In the genomic region with DNA sequence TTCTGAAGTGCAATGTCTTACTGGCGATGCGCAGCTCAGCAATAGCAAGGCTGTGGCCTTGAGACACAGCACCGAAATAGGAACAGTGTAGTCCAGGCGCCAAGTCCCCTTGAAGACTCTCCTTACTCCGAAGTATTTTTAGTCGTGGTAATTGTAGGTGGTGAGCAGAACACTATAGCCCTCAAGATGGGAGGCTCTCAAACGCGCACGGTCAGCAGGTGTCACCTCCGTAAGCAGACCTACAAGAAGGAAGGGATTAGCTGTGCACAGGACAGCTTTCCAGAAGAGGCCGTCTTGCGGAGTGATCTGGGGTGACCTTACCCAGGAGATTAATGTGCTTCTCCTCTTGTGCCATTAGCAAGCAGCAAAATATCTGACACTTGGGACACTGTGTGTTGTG, we compare ENCODE assay signal across 27 mouse cellular contexts. TPM values are rescaled to one million over a fixed set of nuclear protein-coding genes. Genes with fewer than 3 reads are reported as not detected.
DNase-seq lines count a peak whose midpoint lies in the region; ATAC-seq lines count a peak whose summit lies in the region.
"Had no signal": no experiment of that assay in that cellular context is flagged by ENCODE, and none has a peak within 500 bp of the region (broad histone marks: within the 10 kb centered on the region; RNA-seq: fewer than 3 reads in every experiment).

No protein-coding gene starts in this region.

- peak; percentile 24 for DNase-seq in heart, adult 11 months
- no peak for DNase-seq in heart, adult 18-20 months
- peak; percentile 76 to 88 for DNase-seq in gastrocnemius, adult 8-10 months (ENCODE audit: low spot score in 2 of 2)
- DNase-seq in gastrocnemius, postnatal 25 days = peak; percentile 86
- DNase-seq in MN1 (ENCODE audit: low spot score) = no peak
- DNase-seq: adrenal gland, adult 2 months; adrenal gland, postnatal 14 days; cerebellum, adult 11 months; cerebellum, adult 2 months; cerebellum, postnatal 10 days; cerebellum, postnatal 36 days; kidney, adult 2 months had no signal

- no peak for ATAC-seq in CD4-positive, CD25-positive, alpha-beta regulatory T cell, adult 4 months
- ATAC-seq: forebrain, embryonic 13.5 days; forebrain, embryonic 16.5 days; intestine, postnatal 0 days had no signal

RNA-seq across cellular contexts. Expression of gene Myh3, which starts 36.8 kb away (rescaled TPM):
- total RNA-seq in heart, adult 18-20 months (2021) = under 1 TPM in 1 of 2 experiments, not detected in 1; 0.08 TPM
- 1 to 10 TPM; 4.4 to 9.9 (median 6.9) TPM for total RNA-seq in gastrocnemius, adult 8-10 months (2022)
- total RNA-seq in gastrocnemius, postnatal 25 days (2021) = 10 to 100 TPM; 11.9 to 13.1 TPM
- under 1 TPM; 0.12 to 0.23 TPM for polyA plus RNA-seq in CD4-positive, CD25-positive, alpha-beta regulatory T cell, adult 4 months (2017; shearing (Covaris generic))
- total RNA-seq: G1E; heart, postnatal 25 days; hematopoietic stem cell, adult 5-6 weeks had no signal
- polyA plus RNA-seq: adrenal gland, adult 2 months; G1E; gonadal fat pad, adult 2 months had no signal

RNA-seq across cellular contexts. Expression of gene Myh2, which starts 55.9 kb away (rescaled TPM):
- not detected for total RNA-seq in heart, adult 18-20 months (2021)
- 1,000 to 10,000 TPM; 1,182 to 1,409 (median 1,293) TPM for total RNA-seq in gastrocnemius, adult 8-10 months (2022)
- total RNA-seq in gastrocnemius, postnatal 25 days (2021) = 1,000 to 10,000 TPM; 1,544 to 1,819 TPM
- polyA plus RNA-seq in CD4-positive, CD25-positive, alpha-beta regulatory T cell, adult 4 months (2017; shearing (Covaris generic)) = not detected
- total RNA-seq: adrenal gland, adult 2 months; adrenal gland, postnatal 14 days; heart, postnatal 25 days; hematopoietic stem cell, adult 5-6 weeks had no signal
- polyA plus RNA-seq: adrenal gland, adult 2 months; C2C12; cerebellum, adult 2 months; embryonic facial prominence, embryonic 11.5 days; forebrain, embryonic 10.5 days; forebrain, embryonic 13.5 days; G1E; heart, embryonic 11.5 days; heart, embryonic 14.5 days; heart, postnatal 0 days; hindbrain, embryonic 12.5 days had no signal

Comparison
In these comparisons a context has a peak if more than half of its experiments do, and no peak if none do; other contexts are left out.
1. DNase-seq: peak in heart, adult 11 months (single experiment), gastrocnemius, adult 8-10 months (2 of 2) and gastrocnemius, postnatal 25 days (single experiment); none in heart, adult 18-20 months (0 of 2) and MN1 (single experiment).
2. RNA of gene Myh3, which starts 36.8 kb away (total RNA-seq): 11.9 to 13.1 TPM in gastrocnemius, postnatal 25 days and 4.4 to 9.9 TPM in gastrocnemius, adult 8-10 months; 0.08 TPM in heart, adult 18-20 months; every median in the first group is over 4 times any median in the second.
3. RNA of gene Myh2, which starts 55.9 kb away (total RNA-seq): 1,544 to 1,819 TPM in gastrocnemius, postnatal 25 days and 1,182 to 1,409 TPM in gastrocnemius, adult 8-10 months; not detected in heart, adult 18-20 months; every median in the first group is over 1,000 times any median in the second.